Mouse (Mus musculus): ENCODE measurements around the gene Palld. TPM values are rescaled to one million over a fixed set of nuclear protein-coding genes. Genes with fewer than 3 reads are reported as not detected.

Palld gene
- polyA plus RNA-seq, 1 experiment from 2014 or later = 7.2 TPM

- Histone ChIP-seq H3K79me2 (ENCODE audit: inconsistent target) (no peaks in the 10 kb centered on the region), H3K27ac (no peak overlapping the region), H3K4me3 (ENCODE audit: inconsistent target) (no peak overlapping the region), H3K36me3 (ENCODE audit: inconsistent target) (no peaks in the 10 kb centered on the region)
- 92% methylated on average over 6 of the region's 6 CpGs for WGBS (ENCODE audit: missing documents)
Observed at GRCm38 (mm10) chr8:61775936-61776335, 126.6 kb downstream of the Palld start.

DNA sequence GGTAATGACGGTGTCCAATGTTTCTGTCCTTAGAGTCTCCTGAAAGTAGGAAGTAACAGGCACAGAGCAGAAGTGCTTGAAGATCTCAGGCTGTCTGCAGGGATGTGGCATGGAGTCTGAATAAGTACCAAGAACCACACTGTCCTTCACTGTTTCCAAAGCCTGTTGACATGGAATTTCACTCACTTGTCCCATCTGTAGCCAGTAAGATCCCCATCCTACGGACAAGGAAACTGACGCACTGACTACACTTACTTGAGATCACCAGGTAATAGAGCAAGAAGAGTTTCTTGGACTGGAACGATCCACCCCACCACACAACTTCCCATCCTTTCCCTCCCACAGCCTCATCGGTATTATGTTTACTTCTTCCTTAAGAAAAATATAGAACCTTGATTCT lies 128.3 kb downstream of the Palld start:
- H3K4me3 ChIP-seq (ENCODE audit: inconsistent target) = no peak overlapping the region
- WGBS (ENCODE audit: missing documents) = 95% methylated on average over 5 of the region's 5 CpGs
- no peaks in the 10 kb centered on the region for H3K36me3 ChIP-seq (ENCODE audit: inconsistent target)
- no peak overlapping the region for H3K27ac ChIP-seq
- no peaks in the 10 kb centered on the region for H3K79me2 ChIP-seq (ENCODE audit: inconsistent target)

GRCm38 (mm10) chr8:61773595-61774088 lies 128.8 kb downstream of the Palld start:
- Histone ChIP-seq H3K79me2 (ENCODE audit: inconsistent target) (no peaks in the 10 kb centered on the region), H3K36me3 (ENCODE audit: inconsistent target) (no peaks in the 10 kb centered on the region), H3K4me3 (ENCODE audit: inconsistent target) (no peak overlapping the region), H3K27ac (no peak overlapping the region)
- WGBS (ENCODE audit: missing documents) = 83% methylated on average over 4 of the region's 4 CpGs

DNA sequence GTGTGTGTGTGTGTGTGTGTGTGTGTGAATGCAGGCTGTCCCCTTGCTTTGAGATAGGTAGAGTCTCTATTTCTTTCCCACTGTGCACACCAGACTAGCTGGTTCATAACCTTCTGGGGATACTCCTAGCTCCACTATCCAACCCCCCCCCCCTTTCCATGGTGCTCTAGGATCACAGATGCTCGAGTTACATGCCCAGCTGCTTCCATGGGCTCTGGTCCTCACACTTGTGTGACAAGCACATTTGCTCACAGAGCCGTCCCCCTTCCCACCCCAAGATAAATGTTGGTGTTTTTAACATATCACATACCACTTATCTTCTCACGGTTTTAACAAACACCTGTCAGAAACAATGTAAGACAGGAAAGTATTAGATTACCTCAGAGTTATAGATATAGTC lies 131.2 kb downstream of the Palld start:
- H3K36me3 ChIP-seq (ENCODE audit: inconsistent target) = no peaks in the 10 kb centered on the region
- H3K4me3 ChIP-seq (ENCODE audit: inconsistent target) = no peak overlapping the region
- WGBS (ENCODE audit: missing documents) = 81% methylated on average over 3 of the region's 3 CpGs
- no peaks in the 10 kb centered on the region for H3K79me2 ChIP-seq (ENCODE audit: inconsistent target)
- H3K27ac ChIP-seq = no peak overlapping the region

DNA sequence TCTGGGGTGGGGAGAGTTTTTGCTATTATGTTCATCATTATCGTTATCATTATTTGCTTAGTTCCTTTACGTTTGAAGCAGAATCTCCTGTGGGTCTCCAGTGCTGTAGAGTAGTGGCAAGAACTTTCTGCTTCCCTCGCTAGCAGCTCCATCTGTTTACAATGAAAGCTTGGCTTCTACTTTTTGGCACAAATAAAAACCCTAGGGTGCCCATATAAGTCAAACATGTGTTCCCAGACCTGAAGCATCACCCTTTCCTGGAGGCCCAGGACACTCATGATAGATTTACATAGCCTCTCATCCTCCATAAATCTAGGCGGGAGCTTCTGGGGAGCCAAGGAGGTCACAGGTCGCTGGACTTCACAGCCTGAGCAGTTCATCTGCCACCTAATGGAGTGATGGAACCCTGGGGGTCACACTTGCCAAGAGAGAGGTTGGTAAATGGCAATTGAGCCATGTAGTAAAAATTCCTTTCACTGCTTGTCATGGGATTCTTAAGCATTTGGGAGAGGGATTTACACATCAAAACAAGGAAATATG lies 133.1 kb downstream of the Palld start:
- Histone ChIP-seq H3K79me2 (ENCODE audit: inconsistent target) (no peaks in the 10 kb centered on the region), H3K36me3 (ENCODE audit: inconsistent target) (no peaks in the 10 kb centered on the region), H3K27ac (no peak overlapping the region), H3K4me3 (ENCODE audit: inconsistent target) (no peak overlapping the region)
- 88% methylated on average over 5 of the region's 5 CpGs for WGBS (ENCODE audit: missing documents)

DNA sequence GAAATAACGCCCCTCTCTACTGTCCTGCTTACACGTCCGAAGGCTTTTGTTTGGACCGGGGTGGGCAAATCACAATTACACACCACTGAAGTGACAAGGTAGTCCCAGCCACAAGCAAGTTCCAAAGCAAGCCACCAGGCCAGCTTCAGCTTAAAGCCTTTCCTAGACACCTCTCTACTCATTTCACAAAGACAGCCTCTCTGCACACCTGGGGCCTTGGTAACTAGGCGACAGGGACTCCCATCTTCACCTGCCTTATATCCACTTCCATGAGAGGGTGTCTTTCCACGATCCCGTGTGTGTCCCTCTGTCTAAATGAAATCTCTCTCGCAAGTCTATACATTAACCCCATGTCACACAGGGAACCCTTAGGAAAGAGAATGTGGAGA lies 142.3 kb downstream of the Palld start:
- Histone ChIP-seq H3K79me2 (ENCODE audit: inconsistent target) (no peaks in the 10 kb centered on the region), H3K4me3 (ENCODE audit: inconsistent target) (no peak overlapping the region), H3K27ac (no peak overlapping the region)

DNA sequence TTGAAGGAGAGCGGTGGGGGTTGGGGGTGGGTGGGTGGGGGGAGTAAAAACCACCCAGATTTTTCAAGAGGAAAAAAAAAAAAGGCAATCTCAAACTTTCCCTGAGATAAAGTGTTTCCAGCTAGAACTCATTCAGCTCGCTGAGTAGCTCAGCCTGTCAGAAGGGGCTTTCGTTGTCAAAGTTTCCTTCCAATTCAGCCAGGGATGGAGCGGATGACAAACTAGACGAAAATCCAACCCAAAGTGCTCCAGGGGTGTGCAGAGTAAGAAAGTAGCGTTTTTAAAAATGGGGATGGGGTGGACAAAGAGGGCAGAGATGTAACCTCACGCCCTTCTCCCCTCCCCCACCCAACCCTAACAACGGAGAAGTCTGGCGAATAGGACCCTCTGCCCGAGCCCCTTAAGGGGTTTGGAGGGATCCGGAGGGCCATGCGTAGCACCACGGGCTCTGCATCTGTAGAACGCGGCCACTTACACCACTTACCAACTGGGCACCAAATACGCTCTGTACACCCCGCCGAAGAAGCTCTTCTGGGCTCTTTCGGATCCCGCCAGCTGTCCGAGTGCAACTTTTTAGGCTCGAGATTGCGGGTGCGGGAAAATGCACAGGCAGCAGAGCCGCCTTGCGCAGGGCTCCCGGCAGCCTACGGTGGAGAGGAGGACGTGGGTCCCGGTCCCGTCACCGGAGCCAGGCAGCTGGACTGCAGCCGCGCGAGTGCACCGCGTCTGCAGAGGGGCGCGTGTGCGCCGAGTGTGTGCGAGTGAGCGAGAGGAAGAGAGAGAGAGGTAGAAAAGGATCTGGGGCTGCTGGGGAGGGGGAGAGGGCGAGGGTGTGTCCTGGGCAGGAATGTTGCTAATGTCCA lies 142.9 kb downstream of the Palld start:
- no peak overlapping the region for H3K4me3 ChIP-seq (ENCODE audit: inconsistent target)
- no peaks in the 10 kb centered on the region for H3K36me3 ChIP-seq (ENCODE audit: inconsistent target)
- WGBS (ENCODE audit: missing documents) = 9% methylated on average over 44 of the region's 44 CpGs

More for the DNA sequence above, 142.3 kb downstream of the Palld start:
- WGBS (ENCODE audit: missing documents) = 31% methylated on average over 8 of the region's 8 CpGs
- no peaks in the 10 kb centered on the region for H3K36me3 ChIP-seq (ENCODE audit: inconsistent target)

DNA sequence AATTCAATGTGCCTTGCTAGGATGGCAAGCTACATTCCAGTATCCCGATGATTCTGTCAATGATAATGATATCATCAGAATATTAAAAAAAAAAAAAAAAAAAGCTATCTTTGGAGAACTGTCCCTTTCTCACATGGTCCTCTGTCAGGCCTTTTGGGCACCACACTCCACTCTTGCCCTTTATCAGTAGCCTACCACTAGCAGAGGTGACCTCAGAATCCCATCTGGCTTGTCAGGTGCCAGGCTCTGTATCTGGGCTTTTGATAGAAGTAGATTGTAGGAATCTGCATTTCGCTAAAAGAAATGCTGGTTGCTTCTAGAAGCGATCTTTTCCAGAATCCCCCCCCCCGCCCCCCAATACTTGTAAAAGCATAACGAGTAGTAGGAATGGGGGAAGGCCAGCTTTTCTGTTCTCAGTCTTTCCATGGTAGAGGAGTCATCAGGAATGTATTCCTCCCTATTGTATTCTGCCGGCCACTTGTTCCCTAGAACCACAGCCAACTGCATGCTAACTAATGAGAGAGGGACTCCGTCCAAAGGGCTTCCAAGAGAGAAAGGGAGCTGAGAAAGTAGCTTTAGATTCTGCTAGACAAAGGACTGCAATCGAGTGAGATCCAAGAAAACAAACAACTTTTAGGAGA lies 143.7 kb downstream of the Palld start:
- Histone ChIP-seq H3K27ac (no peak overlapping the region), H3K79me2 (ENCODE audit: inconsistent target) (no peaks in the 10 kb centered on the region), H3K4me3 (ENCODE audit: inconsistent target) (no peak overlapping the region), H3K36me3 (ENCODE audit: inconsistent target) (no peaks in the 10 kb centered on the region)
- 77% methylated on average over 8 of the region's 8 CpGs for WGBS (ENCODE audit: missing documents)

More for the DNA sequence above, 142.9 kb downstream of the Palld start:
- Histone ChIP-seq H3K79me2 (ENCODE audit: inconsistent target) (no peaks in the 10 kb centered on the region), H3K27ac (no peak overlapping the region)

DNA sequence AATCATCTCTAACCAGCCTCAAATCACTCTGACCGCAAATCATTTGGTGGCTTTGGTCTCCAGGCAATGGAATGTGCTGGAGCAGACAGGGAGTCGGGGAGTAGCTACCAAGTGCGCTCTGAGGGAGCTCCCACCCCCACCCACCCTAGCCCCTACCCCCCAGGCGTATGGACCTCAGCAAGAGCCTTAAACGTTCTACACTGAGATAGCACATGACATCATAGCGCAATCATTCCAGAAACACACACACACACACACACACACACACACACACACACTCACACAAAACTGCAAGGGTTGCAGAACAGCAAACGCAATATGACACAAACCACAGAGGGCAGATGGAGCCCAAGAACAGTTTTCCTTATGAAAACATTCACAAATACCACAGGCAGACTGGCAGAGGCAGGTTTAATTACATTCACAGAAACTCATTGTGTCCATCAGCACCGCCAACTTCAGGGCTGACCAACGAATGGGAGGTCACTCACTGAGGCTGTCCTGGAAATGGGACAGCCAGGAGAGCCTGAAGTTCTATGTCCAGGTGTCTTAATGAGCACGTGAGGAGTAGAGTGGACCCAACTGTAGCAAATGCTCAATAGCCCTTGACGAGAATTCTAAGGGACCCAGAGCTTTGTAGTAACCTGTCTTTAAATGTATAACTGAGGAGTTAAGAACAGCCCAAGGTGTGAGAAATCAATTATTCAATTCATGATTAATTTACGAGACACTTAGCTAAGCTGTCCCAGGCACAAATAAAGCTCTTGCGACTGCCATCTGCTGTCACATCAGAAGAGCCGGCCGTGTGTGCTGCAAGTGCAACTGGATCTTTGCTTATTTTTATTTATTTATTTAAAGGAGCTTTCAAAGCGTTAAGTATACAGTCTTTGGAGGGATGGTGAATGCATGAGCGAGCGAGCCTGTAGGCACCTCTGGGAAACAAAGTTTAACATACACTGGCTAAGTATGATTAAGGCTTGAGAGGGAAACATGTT lies 145.2 kb downstream of the Palld start:
- 81% methylated on average over 17 of the region's 18 CpGs for WGBS (ENCODE audit: missing documents)
- no peaks in the 10 kb centered on the region for H3K79me2 ChIP-seq (ENCODE audit: inconsistent target)
- H3K4me3 ChIP-seq (ENCODE audit: inconsistent target) = no peak overlapping the region
- no peaks in the 10 kb centered on the region for H3K36me3 ChIP-seq (ENCODE audit: inconsistent target)
- H3K27ac ChIP-seq = no peak overlapping the region

DNA sequence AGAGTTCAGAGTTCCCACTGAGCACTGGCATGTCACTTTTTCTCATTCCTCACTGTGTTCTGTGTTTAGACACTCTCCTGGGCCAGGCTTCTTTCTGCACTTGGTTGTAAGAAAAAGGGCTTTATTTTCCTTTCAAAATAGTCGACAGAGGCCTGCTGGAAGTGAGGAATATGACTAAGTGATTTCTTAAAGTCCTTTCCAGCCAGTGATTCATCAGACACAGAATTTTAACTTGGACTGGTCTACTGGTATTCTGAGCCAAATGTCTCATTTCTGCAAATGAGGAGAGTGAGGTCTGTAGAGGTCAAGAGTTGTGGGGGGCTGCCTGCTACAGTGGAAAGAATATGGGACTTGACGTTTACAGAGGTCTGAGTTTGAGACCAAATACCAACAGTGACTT lies 147.3 kb downstream of the Palld start:
- H3K79me2 ChIP-seq (ENCODE audit: inconsistent target) = no peaks in the 10 kb centered on the region
- H3K4me3 ChIP-seq (ENCODE audit: inconsistent target) = no peak overlapping the region
- 95% methylated on average over 2 of the region's 2 CpGs for WGBS (ENCODE audit: missing documents)
- no peak overlapping the region for H3K27ac ChIP-seq
- no peaks in the 10 kb centered on the region for H3K36me3 ChIP-seq (ENCODE audit: inconsistent target)

- Histone ChIP-seq H3K79me2 (ENCODE audit: inconsistent target) (no peaks in the 10 kb centered on the region), H3K27ac (no peak overlapping the region), H3K4me3 (ENCODE audit: inconsistent target) (no peak overlapping the region), H3K36me3 (ENCODE audit: inconsistent target) (no peaks in the 10 kb centered on the region)
- 81% methylated on average over 5 of the region's 5 CpGs for WGBS (ENCODE audit: missing documents)
Observed at GRCm38 (mm10) chr8:61747070-61747469, 155.4 kb downstream of the Palld start.

DNA sequence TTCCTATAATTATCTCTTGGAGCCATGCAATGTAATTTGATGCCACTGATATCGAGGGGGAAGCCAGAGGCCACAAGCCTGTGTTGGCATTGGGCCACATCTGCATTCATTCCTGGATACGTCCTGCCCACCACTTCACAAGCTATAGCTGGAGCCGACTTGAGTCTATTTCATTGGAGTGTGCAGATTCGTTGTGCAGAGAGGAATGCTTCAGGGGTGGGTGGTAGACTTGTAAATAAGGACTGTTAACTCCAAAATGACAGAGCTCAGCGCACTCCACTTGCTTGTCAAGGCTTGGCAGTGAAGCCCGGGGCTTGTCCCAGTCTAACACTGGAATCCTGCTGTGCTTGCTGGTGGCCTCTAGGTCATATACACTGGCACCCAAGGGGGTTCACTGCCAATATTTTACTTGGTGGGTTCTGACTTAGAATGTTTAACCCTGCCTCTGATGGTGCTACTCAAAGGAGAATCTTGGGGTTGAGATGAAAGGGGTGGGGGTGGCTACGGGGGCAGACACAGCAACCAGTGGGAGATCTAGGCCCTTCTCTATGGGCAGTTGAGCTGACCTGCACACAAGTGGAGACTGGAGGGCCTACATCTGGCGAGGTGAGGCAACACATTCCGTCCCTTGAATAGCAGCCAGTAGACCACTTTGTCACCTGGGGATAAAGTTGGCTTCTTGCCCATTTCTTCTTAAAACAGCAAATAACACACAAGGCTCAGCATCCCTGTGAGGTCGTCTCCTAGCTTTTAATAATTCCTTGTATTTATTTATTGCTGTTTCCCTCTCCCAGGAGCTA lies 157.1 kb downstream of the Palld start:
- Histone ChIP-seq H3K79me2 (ENCODE audit: inconsistent target) (no peaks in the 10 kb centered on the region), H3K27ac (no peak overlapping the region), H3K36me3 (ENCODE audit: inconsistent target) (no peaks in the 10 kb centered on the region), H3K4me3 (ENCODE audit: inconsistent target) (no peak overlapping the region)
- WGBS (ENCODE audit: missing documents) = 50% methylated on average over 10 of the region's 10 CpGs

GRCm38 (mm10) chr8:61743764-61744562 lies 158.5 kb downstream of the Palld start:
- H3K4me3 ChIP-seq (ENCODE audit: inconsistent target) = no peak overlapping the region
- H3K27ac ChIP-seq = no peak overlapping the region
- no peaks in the 10 kb centered on the region for H3K79me2 ChIP-seq (ENCODE audit: inconsistent target)
- 90% methylated on average over 5 of the region's 6 CpGs for WGBS (ENCODE audit: missing documents)
- no peaks in the 10 kb centered on the region for H3K36me3 ChIP-seq (ENCODE audit: inconsistent target)

Measured in macrophage (primary cell).